Mouse (Mus musculus) CH12.LX (cell line): ENCODE results near the gene Ophn1.

Experiments
- CHD2 ChIP-seq: IDR thresholded peaks from 2 replicates; pipeline ENCODE4 v1.6.1; 2011; ENCODE audit warnings: low read length, improper control_type of control experiment
- CTCF ChIP-seq, 2 experiments: IDR thresholded peaks in 1 of 2; conservative IDR thresholded peaks in 1 of 2; 2 replicates each; pipeline ENCODE4 v1.5.1; 2011 to 2012; ENCODE audit warnings: low read depth in 2 of 2, low read length in 2 of 2, improper control_type of control experiment in 1 of 2, inconsistent platforms in 1 of 2, mild to moderate bottlenecking in 1 of 2, moderate library complexity in 1 of 2
- E2F4 ChIP-seq: IDR thresholded peaks from 2 replicates; pipeline ENCODE4 v1.6.1; 2011; ENCODE audit warnings: low read depth, low read length, improper control_type of control experiment; ENCODE audit not compliant: insufficient replicate concordance
- EP300 ChIP-seq: IDR thresholded peaks from 2 replicates; pipeline ENCODE4 v1.6.1; 2011; ENCODE audit warnings: low read length, improper control_type of control experiment
- HCFC1 ChIP-seq: IDR thresholded peaks from 2 replicates; pipeline ENCODE4 v1.6.1; 2012; ENCODE audit warnings: low read depth, mild to moderate bottlenecking, inconsistent platforms, low read length, improper control_type of control experiment
- MAFK ChIP-seq: IDR thresholded peaks from 2 replicates; pipeline ENCODE4 v1.6.1; 2011; ENCODE audit warnings: low read length, improper control_type of control experiment; ENCODE audit not compliant: insufficient replicate concordance
- MAZ ChIP-seq: IDR thresholded peaks from 2 replicates; pipeline ENCODE4 v1.6.1; 2012; ENCODE audit warnings: low read depth, mild to moderate bottlenecking, inconsistent platforms, low read length, improper control_type of control experiment, moderate library complexity
- MEF2A ChIP-seq: IDR thresholded peaks from 2 replicates; pipeline ENCODE4 v1.6.1; 2014; ENCODE audit warnings: low read depth, mild to moderate bottlenecking, inconsistent platforms, low read length, improper control_type of control experiment, borderline replicate concordance
- NELFE ChIP-seq: IDR thresholded peaks from 2 replicates; pipeline ENCODE4 v1.6.1; 2011; ENCODE audit warnings: low read depth, low read length, improper control_type of control experiment
- POLR2A ChIP-seq: IDR thresholded peaks from 2 replicates; pipeline ENCODE4 v1.6.1; 2011; ENCODE audit warnings: low read depth, mild to moderate bottlenecking, improper control_type of control experiment, low read length
- RCOR1 ChIP-seq: conservative IDR thresholded peaks from 2 replicates; pipeline ENCODE4 v1.6.1; 2012; ENCODE audit warnings: low read depth, mild to moderate bottlenecking, inconsistent platforms, low read length, improper control_type of control experiment
- USF1 ChIP-seq: IDR thresholded peaks from 2 replicates; pipeline ENCODE4 v1.6.1; 2014; ENCODE audit warnings: low read depth, mild to moderate bottlenecking, inconsistent platforms, low read length, improper control_type of control experiment
- ZC3H11A ChIP-seq: IDR thresholded peaks from 2 replicates; pipeline ENCODE4 v1.6.1; 2012; ENCODE audit warnings: low read depth, mild to moderate bottlenecking, inconsistent platforms, low read length, improper control_type of control experiment
- ZMIZ1 ChIP-seq: IDR thresholded peaks from 2 replicates; pipeline ENCODE4 v1.6.1; 2012; ENCODE audit warnings: low read depth, mild to moderate bottlenecking, inconsistent platforms, low read length, improper control_type of control experiment

DNA sequence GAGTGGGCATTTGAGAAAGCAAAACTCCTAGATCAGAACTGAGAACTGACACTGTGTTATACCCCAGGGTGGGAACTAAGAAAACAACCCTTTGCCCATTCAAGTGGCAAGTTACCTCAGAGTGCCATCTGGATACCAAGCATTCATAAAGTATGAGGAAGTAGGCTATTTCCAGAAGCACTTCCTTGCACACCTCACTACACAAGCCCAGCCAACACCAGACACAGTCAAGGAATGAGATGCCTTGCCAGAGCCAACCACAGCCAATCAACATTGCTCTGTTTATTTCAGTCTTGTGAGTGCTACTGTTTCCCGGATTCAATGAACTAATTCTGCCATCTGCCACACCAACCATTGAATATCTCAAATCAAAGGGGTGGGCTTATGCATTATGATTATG is 20.3 kb downstream of the Ophn1 start:
- no peak for TF ChIP-seq EP300
- TF ChIP-seq POLR2A: no peak
- no peak for TF ChIP-seq MAFK
- TF ChIP-seq USF1: no peak
- no peak for TF ChIP-seq CTCF (conservative IDR thresholded peaks at IDR 0.05 in 1 of 2, IDR thresholded peaks at IDR 0.05 in 1 of 2; ENCODE audit: low read depth in 2 of 2, low read length in 2 of 2)
- no peak for TF ChIP-seq E2F4
- TF ChIP-seq MAZ: no peak
- no peak for TF ChIP-seq MEF2A
- no peak for TF ChIP-seq ZC3H11A
- no peak for TF ChIP-seq NELFE
- no peak for TF ChIP-seq CHD2
- TF ChIP-seq HCFC1: no peak
- TF ChIP-seq RCOR1: no peak
- TF ChIP-seq ZMIZ1: no peak
